Mouse (Mus musculus): ENCODE data around the gene Zbtb8os.

DNA sequence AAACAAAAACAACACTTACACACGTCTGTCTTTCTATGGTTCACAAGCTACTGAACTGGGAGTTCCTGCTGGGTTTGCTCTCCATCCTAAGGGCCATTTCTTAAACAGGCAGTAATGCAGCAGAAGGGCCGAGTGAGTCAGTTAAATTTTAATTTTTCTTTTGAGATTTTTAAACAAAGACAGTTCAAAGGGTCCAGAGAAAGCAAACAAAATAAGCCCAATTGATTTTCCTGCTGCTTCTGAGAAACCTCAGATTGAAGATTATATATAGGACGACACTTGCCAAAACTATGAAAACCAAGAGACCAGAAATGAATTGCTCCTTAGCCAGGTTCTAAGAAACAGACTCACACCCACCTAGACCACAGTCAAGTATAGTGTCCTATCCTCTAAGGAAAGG lies 21.6 kb upstream of the Zbtb8os start:
- TF ChIP-seq CTCF (conservative IDR thresholded peaks at IDR 0.05; ENCODE audit: low read length) (no peak), NANOG (IDR thresholded peaks at IDR 0.05; ENCODE audit: borderline replicate concordance, low read length) (no peak)

Measured in E14TG2a.4 (cell line).